Mouse (Mus musculus): Measurements from ENCODE around the gene Gm382. TPM values are rescaled to one million over a fixed set of nuclear protein-coding genes. Genes with fewer than 3 reads are reported as not detected.

Gene Gm382
- not detected in 2 replicates for polyA plus RNA-seq (2015; fragmentation: Nextera tagmentation; extraction: Ambion mirVana)

DNA sequence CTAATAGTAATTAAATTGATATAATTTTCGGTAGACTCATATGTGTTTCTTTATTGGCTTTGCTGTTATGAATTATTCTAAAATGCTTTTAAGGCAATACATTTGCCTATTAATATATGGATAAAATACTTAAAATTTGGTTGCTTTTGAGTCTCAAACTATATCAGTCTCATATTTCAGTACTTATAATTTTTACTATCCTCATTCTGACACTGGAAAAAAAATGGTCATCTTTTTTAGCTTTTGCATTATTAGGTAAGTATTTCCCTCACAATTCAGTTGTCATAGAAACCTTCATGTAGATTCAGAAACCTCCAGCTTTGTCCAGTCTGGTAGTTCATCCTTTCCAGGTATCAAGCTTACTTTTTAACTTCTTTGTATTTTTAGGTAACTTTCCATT is at the start of gene Gm382:
TSS of gene Gm382 (plus strand) at position 301 of the 400 bp plus-strand sequence.
- WGBS (ENCODE audit: insufficient replicate concordance) = 65% methylated on average over 1 of the region's 1 CpGs

DNA sequence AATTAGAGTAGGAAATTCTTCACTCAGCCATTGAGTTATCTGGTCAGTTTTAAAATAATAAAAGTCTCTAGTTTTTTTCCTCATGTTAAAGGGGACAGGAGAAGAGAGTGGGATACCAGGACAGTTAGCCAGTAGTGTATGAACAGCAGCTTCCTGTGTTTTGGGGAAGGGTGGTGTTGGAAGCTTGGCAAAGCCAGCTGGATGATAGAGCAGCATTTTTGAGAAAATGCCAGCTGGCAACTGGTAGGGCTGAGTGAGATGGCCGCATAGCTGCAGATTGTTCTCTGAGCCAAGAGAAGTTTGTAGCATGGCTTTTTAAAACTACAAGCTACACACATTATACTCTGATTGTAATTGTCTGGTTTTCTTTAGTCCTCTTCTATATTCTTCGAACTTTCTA is 30.4 kb downstream of the Gm382 start:
- H3K4me2 ChIP-seq = no peak overlapping the region
- 77% methylated on average over 2 of the region's 2 CpGs for WGBS (ENCODE audit: insufficient replicate concordance)
- H3K36me3 ChIP-seq (replicated peaks) = no peaks in the 10 kb centered on the region
- H3K9me3 ChIP-seq (replicated peaks) = no peaks in the 10 kb centered on the region
- no peak overlapping the region for H3K27ac ChIP-seq (replicated peaks)
- no peaks in the 10 kb centered on the region for H3K27me3 ChIP-seq
- H3K9ac ChIP-seq = no peak overlapping the region
- no peaks in the 10 kb centered on the region for H3K4me1 ChIP-seq (replicated peaks)
- H3K4me3 ChIP-seq (replicated peaks) = no peak overlapping the region
- no peak for ATAC-seq (ENCODE audit: insufficient read depth)

More for the DNA sequence above, at the start of gene Gm382:
- H3K27ac ChIP-seq (replicated peaks) = no peak within 1 kb of the TSS
- no peak within 1 kb of the TSS for H3K4me3 ChIP-seq (replicated peaks)
- no peaks in the 10 kb centered on the region for H3K4me1 ChIP-seq (replicated peaks)
- no peak within 1 kb of the TSS for H3K9ac ChIP-seq
- H3K27me3 ChIP-seq = no peaks in the 10 kb centered on the region
- ATAC-seq (ENCODE audit: insufficient read depth) = no peak
- no peak within 1 kb of the TSS for H3K4me2 ChIP-seq
- no peaks in the 10 kb centered on the region for H3K9me3 ChIP-seq (replicated peaks)
- no peaks in the 10 kb centered on the region for H3K36me3 ChIP-seq (replicated peaks)

DNA sequence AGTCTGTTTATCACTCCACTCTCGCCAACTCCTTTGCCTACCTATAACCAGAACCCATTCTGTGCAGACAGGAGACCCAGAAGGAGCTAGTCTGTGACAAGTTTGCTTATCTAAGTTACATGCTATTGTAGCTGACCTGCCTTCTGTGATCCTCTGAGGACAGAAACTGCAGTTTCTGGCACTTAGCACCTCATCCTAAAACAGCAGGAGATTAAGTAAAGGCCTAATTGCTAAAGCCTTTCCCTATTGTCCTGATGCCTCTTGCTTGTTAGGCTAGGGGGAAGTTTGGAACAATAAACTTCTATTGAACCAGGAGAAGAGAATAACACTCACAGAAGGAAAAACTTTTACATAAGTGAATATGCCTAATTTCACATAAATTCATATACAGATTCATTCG is 51.5 kb downstream of the Gm382 start:
- no peak overlapping the region for H3K4me2 ChIP-seq
- ATAC-seq (ENCODE audit: insufficient read depth) = no peak
- 51% methylated on average over 2 of the region's 2 CpGs for WGBS (ENCODE audit: insufficient replicate concordance)
- H3K4me1 ChIP-seq (replicated peaks) = no peaks in the 10 kb centered on the region
- no peak overlapping the region for H3K27ac ChIP-seq (replicated peaks)
- H3K4me3 ChIP-seq (replicated peaks) = no peak overlapping the region
- no peaks in the 10 kb centered on the region for H3K36me3 ChIP-seq (replicated peaks)
- H3K9me3 ChIP-seq (replicated peaks) = no peaks in the 10 kb centered on the region
- no peaks in the 10 kb centered on the region for H3K27me3 ChIP-seq
- H3K9ac ChIP-seq = no peak overlapping the region

DNA sequence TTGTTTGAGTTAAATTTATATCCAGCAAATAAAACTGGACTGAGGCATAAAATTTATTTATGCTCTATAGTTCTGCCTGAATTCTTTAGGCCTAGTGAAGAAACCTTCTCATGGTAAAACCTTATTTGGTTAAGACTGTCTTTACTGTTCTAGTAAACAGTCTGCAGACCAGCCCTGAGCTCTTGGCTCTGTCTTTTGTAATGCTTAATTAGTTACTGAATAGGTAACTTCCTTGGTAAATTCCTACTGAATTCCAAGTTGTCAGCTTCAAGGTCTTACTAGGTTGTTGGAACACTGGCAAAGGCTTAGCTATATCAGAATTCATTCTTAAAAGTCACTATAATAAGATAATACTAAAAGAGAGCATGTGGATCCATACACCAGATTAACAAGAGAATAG is 53.3 kb downstream of the Gm382 start:
- no peaks in the 10 kb centered on the region for H3K4me1 ChIP-seq (replicated peaks)
- no peak overlapping the region for H3K9ac ChIP-seq
- H3K9me3 ChIP-seq (replicated peaks) = no peaks in the 10 kb centered on the region
- ATAC-seq (ENCODE audit: insufficient read depth) = no peak
- no peaks in the 10 kb centered on the region for H3K36me3 ChIP-seq (replicated peaks)
- no peak overlapping the region for H3K27ac ChIP-seq (replicated peaks)
- no peak overlapping the region for H3K4me2 ChIP-seq
- H3K4me3 ChIP-seq (replicated peaks) = no peak overlapping the region
- H3K27me3 ChIP-seq = no peaks in the 10 kb centered on the region

DNA sequence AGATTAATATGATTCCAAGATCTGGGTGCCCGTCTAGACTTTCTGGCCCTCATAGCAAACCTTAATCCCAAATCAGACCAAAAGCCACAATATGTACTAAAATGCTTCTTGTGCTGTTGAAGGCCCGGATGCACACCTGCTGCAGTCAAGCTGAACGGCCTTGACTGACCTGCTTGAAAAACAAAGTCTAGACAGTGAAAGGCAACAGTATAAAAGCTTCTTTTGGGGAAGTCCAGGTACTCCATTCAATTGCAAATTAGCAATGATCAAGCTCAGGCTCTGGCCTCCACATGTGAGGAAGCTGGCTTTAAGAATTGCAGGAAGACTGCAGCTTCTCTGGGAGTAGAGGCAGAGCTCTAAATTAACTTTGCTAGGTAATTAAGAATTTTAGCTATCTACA is 54.2 kb downstream of the Gm382 start:
- Histone ChIP-seq H3K27me3 (no peaks in the 10 kb centered on the region), H3K4me1 (replicated peaks) (no peaks in the 10 kb centered on the region), H3K27ac (replicated peaks) (no peak overlapping the region), H3K9ac (no peak overlapping the region), H3K4me2 (no peak overlapping the region), H3K36me3 (replicated peaks) (no peaks in the 10 kb centered on the region), H3K9me3 (replicated peaks) (no peaks in the 10 kb centered on the region), H3K4me3 (replicated peaks) (no peak overlapping the region)
- WGBS (ENCODE audit: insufficient replicate concordance) = 62% methylated on average over 3 of the region's 3 CpGs
- no peak for ATAC-seq (ENCODE audit: insufficient read depth)

DNA sequence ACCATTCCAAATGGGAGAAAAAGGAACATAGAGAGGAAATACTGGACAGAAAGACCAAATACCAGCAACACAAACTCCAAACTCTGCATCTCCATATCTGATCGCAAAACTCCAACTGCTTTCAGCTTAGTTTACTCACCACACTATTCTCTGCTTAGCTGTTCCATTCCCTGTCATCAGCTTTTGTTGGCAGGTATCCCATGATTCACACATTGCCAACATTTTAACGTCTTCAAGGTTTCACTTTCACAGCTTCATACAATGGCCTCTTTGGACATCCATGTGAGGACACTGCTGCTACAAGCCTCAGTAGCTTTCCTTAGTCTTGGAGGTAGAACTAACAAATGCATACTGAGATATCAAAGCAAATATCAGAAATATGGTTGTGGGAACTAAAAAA is 64.6 kb downstream of the Gm382 start:
- 57% methylated on average over 2 of the region's 2 CpGs for WGBS (ENCODE audit: insufficient replicate concordance)
- Histone ChIP-seq H3K4me1 (replicated peaks) (no peaks in the 10 kb centered on the region), H3K4me3 (replicated peaks) (no peak overlapping the region), H3K4me2 (no peak overlapping the region), H3K27ac (replicated peaks) (no peak overlapping the region), H3K27me3 (no peaks in the 10 kb centered on the region), H3K9me3 (replicated peaks) (no peaks in the 10 kb centered on the region), H3K9ac (no peak overlapping the region), H3K36me3 (replicated peaks) (no peaks in the 10 kb centered on the region)
- ATAC-seq (ENCODE audit: insufficient read depth) = no peak

Other genes starting within 250 kb of the Gm382 start
- not detected in 2 replicates for gene 4932411N23Rik, start 224.1 kb upstream of the Gm382 start, polyA plus RNA-seq (2015; fragmentation: Nextera tagmentation; extraction: Ambion mirVana)

Measured in liver, embryonic 15.5 days (tissue).